Mouse (Mus musculus) embryonic fibroblast, embryonic 13.5 days (primary cell): ENCODE measurements around the gene Cspg4.
"Not testable (repeated sequence)": the region's sequence is repeated elsewhere in the genome, so short reads cannot be mapped to it uniquely, and the experiment has no call there.

Experiments used
- CTCF ChIP-seq: IDR thresholded peaks from 2 replicates; pipeline ENCODE4 v1.5.1; 2011; ENCODE audit warnings: mild to moderate bottlenecking, control low read depth, low read length, moderate library complexity, borderline replicate concordance; ENCODE audit not compliant: insufficient read depth
- POLR2A ChIP-seq: IDR thresholded peaks from 2 replicates; pipeline ENCODE4 v1.6.1; 2011; ENCODE audit warnings: low read depth, mild to moderate bottlenecking, control low read depth, low read length, moderate library complexity

GRCm38 (mm10) chr9:56948699-56949098, 83.9 kb downstream of the Cspg4 start:
- not testable (repeated sequence) for TF ChIP-seq CTCF, POLR2A
